Mouse (Mus musculus) MEL (cell line): Measurements from ENCODE around the gene Col1a1. TPM values are rescaled to one million over a fixed set of nuclear protein-coding genes. Genes with fewer than 3 reads are reported as not detected.

Experiments used
- DNase-seq: peaks from one replicate; pipeline ENCODE4 v3.0.0; 2011; ENCODE audit warnings: low read depth, low spot score
- H3K27ac ChIP-seq: 2 replicates; pipeline ENCODE4 v1.5.1; 2012; ENCODE audit warnings: low read depth, mild to moderate bottlenecking, control low read depth, low read length, moderate library complexity; ENCODE audit not compliant: control insufficient read depth
- H3K27me3 ChIP-seq, 2 experiments: fragments of 150-350 bp in 1 of 2; sonication (generic) in 1 of 2; 2 replicates each; pipeline ENCODE4 v1.6.1; 2012; ENCODE audit warnings: low read length in 2 of 2, mild to moderate bottlenecking in 2 of 2, improper control_type of control experiment in 1 of 2, moderate library complexity in 1 of 2; ENCODE audit not compliant: insufficient read depth in 2 of 2, control insufficient read depth in 1 of 2
- H3K36me3 ChIP-seq, 2 experiments: 2 replicates each; pipeline ENCODE4 v1.6.1; 2012 to 2014; ENCODE audit warnings: low read length in 2 of 2, improper control_type of control experiment in 1 of 2, inconsistent platforms in 1 of 2, mild to moderate bottlenecking in 1 of 2; ENCODE audit not compliant: insufficient read depth in 2 of 2, control insufficient read depth in 1 of 2
- H3K4me1 ChIP-seq, 2 experiments: fragments of 150-350 bp in 1 of 2; sonication (generic) in 1 of 2; 2 replicates each; pipeline ENCODE4 v1.6.1; 2012; ENCODE audit warnings: low read length in 2 of 2, improper control_type of control experiment in 1 of 2, mild to moderate bottlenecking in 1 of 2; ENCODE audit not compliant: insufficient read depth in 2 of 2, control insufficient read depth in 1 of 2
- H3K4me3 ChIP-seq, 2 experiments: fragments of 150-350 bp in 1 of 2; sonication (generic) in 1 of 2; 2 replicates each; pipeline ENCODE4 v1.5.1; 2012; ENCODE audit warnings: low read depth in 2 of 2, low read length in 2 of 2, mild to moderate bottlenecking in 2 of 2, moderate library complexity in 2 of 2, control low read depth in 1 of 2, improper control_type of control experiment in 1 of 2; ENCODE audit not compliant: control insufficient read depth in 1 of 2, insufficient read depth in 1 of 2
- H3K79me2 ChIP-seq: 2 replicates; pipeline ENCODE4 v1.6.1; 2012; ENCODE audit warnings: mild to moderate bottlenecking, low read length, moderate library complexity; ENCODE audit not compliant: control insufficient read depth, poor library complexity, insufficient read depth
- H3K9ac ChIP-seq: 2 replicates; pipeline ENCODE4 v1.6.1; 2012; ENCODE audit warnings: low read depth, mild to moderate bottlenecking, control low read depth, low read length, moderate library complexity; ENCODE audit not compliant: control insufficient read depth, poor library complexity, severe bottlenecking
- H3K9me3 ChIP-seq: fragments of 150-350 bp; sonication (generic); replicated peaks from 2 replicates; pipeline ENCODE4 v1.6.1; 2012; ENCODE audit warnings: mild to moderate bottlenecking, low read length, improper control_type of control experiment, moderate library complexity; ENCODE audit not compliant: insufficient read depth
- CHD1 ChIP-seq: IDR thresholded peaks from 2 replicates; pipeline ENCODE4 v1.6.1; 2012; ENCODE audit warnings: low read depth, mild to moderate bottlenecking, inconsistent platforms, low read length, improper control_type of control experiment
- CHD2 ChIP-seq: IDR thresholded peaks from 2 replicates; pipeline ENCODE4 v1.6.1; 2011; ENCODE audit warnings: low read length, improper control_type of control experiment
- CTCF ChIP-seq, 3 experiments: IDR thresholded peaks in 2 of 3; conservative IDR thresholded peaks in 1 of 3; 2 replicates each; pipeline ENCODE4 v1.5.1; 2011 to 2012; ENCODE audit warnings: low read length in 3 of 3, low read depth in 2 of 3, mild to moderate bottlenecking in 2 of 3, improper control_type of control experiment in 1 of 3, inconsistent platforms in 1 of 3, mixed read lengths in 1 of 3, moderate library complexity in 1 of 3; ENCODE audit not compliant: control insufficient read depth in 1 of 3, insufficient read depth in 1 of 3, poor library complexity in 1 of 3, severe bottlenecking in 1 of 3
- E2F4 ChIP-seq: IDR thresholded peaks from 2 replicates; pipeline ENCODE4 v1.6.1; 2011; ENCODE audit warnings: low read depth, low read length, improper control_type of control experiment, borderline replicate concordance
- ELF1 ChIP-seq: IDR thresholded peaks from 2 replicates; pipeline ENCODE4 v1.6.1; 2014; ENCODE audit warnings: low read depth, mild to moderate bottlenecking, inconsistent platforms, low read length, improper control_type of control experiment, moderate library complexity
- EP300 ChIP-seq, 2 experiments: IDR thresholded peaks; 2 replicates each; pipeline ENCODE4 v1.6.1; 2011; ENCODE audit warnings: improper control_type of control experiment in 2 of 2, low read length in 2 of 2, low read depth in 1 of 2, mild to moderate bottlenecking in 1 of 2
- ETS1 ChIP-seq: IDR thresholded peaks from 2 replicates; pipeline ENCODE4 v1.6.1; 2012; ENCODE audit warnings: low read depth, mild to moderate bottlenecking, inconsistent platforms, low read length, improper control_type of control experiment, moderate library complexity
- GATA1 ChIP-seq: IDR thresholded peaks from 2 replicates; pipeline ENCODE4 v1.6.1; 2011; ENCODE audit warnings: low read depth, low read length, improper control_type of control experiment
- HCFC1 ChIP-seq: IDR thresholded peaks from 2 replicates; pipeline ENCODE4 v1.6.1; 2012; ENCODE audit warnings: low read depth, mild to moderate bottlenecking, inconsistent platforms, low read length, improper control_type of control experiment, moderate library complexity
- KAT2A ChIP-seq: conservative IDR thresholded peaks from 2 replicates; pipeline ENCODE4 v1.6.1; 2012; ENCODE audit warnings: low read depth, low read length, improper control_type of control experiment, inconsistent platforms
- MAFK ChIP-seq: IDR thresholded peaks from 2 replicates; pipeline ENCODE4 v1.6.1; 2011; ENCODE audit warnings: low read depth, mild to moderate bottlenecking, low read length, improper control_type of control experiment, borderline replicate concordance
- MAX ChIP-seq: IDR thresholded peaks from 2 replicates; pipeline ENCODE4 v1.6.1; 2011; ENCODE audit warnings: low read length, improper control_type of control experiment
- MAZ ChIP-seq: IDR thresholded peaks from 2 replicates; pipeline ENCODE4 v1.6.1; 2012; ENCODE audit warnings: low read depth, mild to moderate bottlenecking, inconsistent platforms, low read length, improper control_type of control experiment
- MEF2A ChIP-seq: IDR thresholded peaks from 2 replicates; pipeline ENCODE4 v1.6.1; 2014; ENCODE audit warnings: low read depth, mild to moderate bottlenecking, inconsistent platforms, low read length, improper control_type of control experiment; ENCODE audit not compliant: poor library complexity, insufficient replicate concordance, severe bottlenecking; ENCODE audit errors: extremely low read depth
- MXI1 ChIP-seq: IDR thresholded peaks from 2 replicates; pipeline ENCODE4 v1.6.1; 2011; ENCODE audit warnings: mild to moderate bottlenecking, low read depth, low read length, improper control_type of control experiment
- MYB ChIP-seq: IDR thresholded peaks from 2 replicates; pipeline ENCODE4 v1.6.1; 2011; ENCODE audit warnings: mild to moderate bottlenecking, low read depth, low read length, improper control_type of control experiment
- MYC ChIP-seq: IDR thresholded peaks from 2 replicates; pipeline ENCODE4 v1.6.1; 2011; ENCODE audit warnings: low read depth, mild to moderate bottlenecking, low read length, improper control_type of control experiment, moderate library complexity
- NRF1 ChIP-seq: IDR thresholded peaks from 2 replicates; pipeline ENCODE4 v1.6.1; 2014; ENCODE audit warnings: low read depth, mild to moderate bottlenecking, inconsistent platforms, low read length, improper control_type of control experiment, moderate library complexity; ENCODE audit not compliant: poor library complexity, insufficient read depth, severe bottlenecking
- POLR2A ChIP-seq, 2 experiments: IDR thresholded peaks; 2 replicates each; pipeline ENCODE4 v1.6.1; 2011 to 2012; ENCODE audit warnings: low read length in 2 of 2, mild to moderate bottlenecking in 2 of 2, control low read depth in 1 of 2, improper control_type of control experiment in 1 of 2, low read depth in 1 of 2, moderate library complexity in 1 of 2; ENCODE audit not compliant: control insufficient read depth in 1 of 2, insufficient read depth in 1 of 2, poor library complexity in 1 of 2
- RCOR1 ChIP-seq: IDR thresholded peaks from 2 replicates; pipeline ENCODE4 v1.6.1; 2012; ENCODE audit warnings: low read depth, mild to moderate bottlenecking, inconsistent platforms, low read length, improper control_type of control experiment
- SMC3 ChIP-seq: IDR thresholded peaks from 2 replicates; pipeline ENCODE4 v1.6.1; 2011; ENCODE audit warnings: low read depth, low read length, improper control_type of control experiment
- TAL1 ChIP-seq: IDR thresholded peaks from 2 replicates; pipeline ENCODE4 v1.6.1; 2012; ENCODE audit warnings: mild to moderate bottlenecking, inconsistent platforms, low read length, moderate library complexity, mixed read lengths
- TBP ChIP-seq: IDR thresholded peaks from 2 replicates; pipeline ENCODE4 v1.8.0; 2011; ENCODE audit warnings: low read depth, low read length, improper control_type of control experiment
- TCF12 ChIP-seq: IDR thresholded peaks from 2 replicates; pipeline ENCODE4 v1.6.1; 2014; ENCODE audit warnings: low read depth, mild to moderate bottlenecking, inconsistent platforms, low read length, improper control_type of control experiment, moderate library complexity
- UBTF ChIP-seq: IDR thresholded peaks from 2 replicates; pipeline ENCODE4 v1.6.1; 2012; ENCODE audit warnings: low read depth, mild to moderate bottlenecking, inconsistent platforms, low read length, improper control_type of control experiment, moderate library complexity, borderline replicate concordance; ENCODE audit not compliant: insufficient read depth
- ZC3H11A ChIP-seq: IDR thresholded peaks from 2 replicates; pipeline ENCODE4 v1.6.1; 2012; ENCODE audit warnings: low read depth, mild to moderate bottlenecking, inconsistent platforms, low read length, improper control_type of control experiment
- ZMIZ1 ChIP-seq: IDR thresholded peaks from 2 replicates; pipeline ENCODE4 v1.6.1; 2012; ENCODE audit warnings: low read depth, mild to moderate bottlenecking, inconsistent platforms, low read length, improper control_type of control experiment, moderate library complexity
- polyA plus RNA-seq, 2 experiments: library from polyadenylated mRNA; stranded (reverse) in 1 of 2; unstranded in 1 of 2; fragments of >175 nt in 1 of 2; fragments of >200 nt in 1 of 2; gene quantifications; 2 replicates each; pipeline versions ENCODE4 v1.2.1 to v1.2.4; 2012; ENCODE audit warnings: low replicate concordance in 2 of 2, low read depth in 1 of 2; ENCODE audit not compliant: insufficient read length in 2 of 2, insufficient read depth in 1 of 2, missing spikeins in 1 of 2
- total RNA-seq: library from RNA; depleted of rRNA; stranded (reverse); fragments of 300-350 nt; gene quantifications from 2 replicates; pipeline ENCODE4 v1.2.3, GENCODE M21; 2012

Col1a1 gene
- total and polyA plus RNA-seq, 3 experiments: 0.12 to 0.61 TPM; not detected in 1

DNA sequence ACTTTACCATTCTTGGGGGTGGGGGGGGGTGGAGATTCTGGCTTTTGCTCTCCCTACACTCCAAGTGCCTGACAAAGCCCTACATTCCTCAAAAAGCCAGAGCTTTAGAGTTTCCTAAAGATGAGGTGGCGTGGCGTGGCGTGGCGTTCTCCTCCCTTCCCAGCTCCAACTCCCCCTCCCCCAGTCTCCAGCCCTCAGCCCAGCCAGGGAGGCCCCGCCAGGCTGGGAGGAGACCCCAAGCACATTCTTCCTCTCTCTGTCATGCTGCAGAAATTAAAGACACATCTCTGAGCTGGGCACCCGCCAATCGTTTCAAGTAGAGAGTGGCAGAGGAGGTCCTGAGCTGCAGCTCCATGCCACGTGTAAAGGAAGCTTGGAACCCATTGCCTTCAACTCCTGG lies 2.4 kb upstream of the Col1a1 start:
- Histone ChIP-seq H3K36me3 (no peaks in the 10 kb centered on the region), H3K79me2 (no peaks in the 10 kb centered on the region), H3K27me3 (peaks cover 11 to 15% of the 10 kb centered on the region in 2 experiments), H3K4me1 (peaks cover 0 to 5% of the 10 kb centered on the region in 2 experiments; a peak in 3 of 4 replicates), H3K27ac (no peak overlapping the region), H3K4me3 (no peak overlapping the region), H3K9me3 (no peaks in the 10 kb centered on the region), H3K9ac (no peak overlapping the region)
- no peak for TF ChIP-seq ETS1
- TF ChIP-seq MAFK: no peak
- no peak for TF ChIP-seq ZMIZ1
- no peak for TF ChIP-seq HCFC1
- no peak for TF ChIP-seq TAL1
- no peak for TF ChIP-seq SMC3
- TF ChIP-seq TCF12: no peak
- TF ChIP-seq MEF2A: no peak
- TF ChIP-seq MAX: no peak
- TF ChIP-seq RCOR1: no peak
- no peak for TF ChIP-seq CHD1
- TF ChIP-seq TBP: no peak
- TF ChIP-seq MAZ: no peak
- no peak for DNase-seq

DNA sequence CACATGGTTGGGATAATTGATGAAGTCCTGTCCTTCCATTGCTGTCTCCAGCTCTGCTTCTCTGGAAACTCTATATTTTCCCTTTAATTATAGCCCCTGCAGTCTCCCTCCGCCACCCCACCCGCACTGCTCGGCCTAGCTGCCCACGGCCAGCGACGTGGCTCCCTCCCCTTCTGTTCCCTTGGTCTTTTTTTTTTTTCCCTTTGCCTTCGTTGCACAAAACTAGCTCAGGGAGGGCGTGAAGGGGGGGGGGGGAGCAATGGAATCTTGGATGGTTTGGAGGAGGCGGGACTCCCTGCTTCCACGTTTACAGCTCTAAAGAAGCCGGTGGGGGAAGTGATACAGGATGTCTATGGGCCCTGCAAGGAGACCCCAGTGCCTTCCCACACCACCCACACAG lies 1.5 kb upstream of the Col1a1 start:
- no peak overlapping the region for H3K4me3 ChIP-seq
- H3K9me3 ChIP-seq: no peaks in the 10 kb centered on the region
- H3K27me3 ChIP-seq: peaks cover 11 to 15% of the 10 kb centered on the region in 2 experiments
- DNase-seq: no peak
- TF ChIP-seq EP300 (IDR thresholded peaks at IDR 0.05; ENCODE audit: low read depth in 1 of 2, low read length in 2 of 2) (no peak), ZC3H11A (no peak), CHD2 (no peak), E2F4 (no peak), POLR2A (IDR thresholded peaks at IDR 0.05; ENCODE audit: control insufficient read depth in 1 of 2, insufficient read depth in 1 of 2, low read depth in 1 of 2, low read length in 2 of 2, poor library complexity in 1 of 2) (no peak), MEF2A (no peak), MAZ (no peak), MYB (no peak), CTCF (IDR thresholded peaks at IDR 0.05 in 2 of 3, conservative IDR thresholded peaks at IDR 0.05 in 1 of 3; ENCODE audit: control insufficient read depth in 1 of 3, insufficient read depth in 1 of 3, low read depth in 2 of 3, low read length in 3 of 3, poor library complexity in 1 of 3, severe bottlenecking in 1 of 3) (no peak), TAL1 (no peak), ELF1 (no peak), UBTF (no peak), MXI1 (no peak), MYC (no peak), NRF1 (no peak), KAT2A (no peak), MAFK (no peak), SMC3 (no peak), GATA1 (no peak)
- peaks cover 0 to 5% of the 10 kb centered on the region in 2 experiments; a peak in 3 of 4 replicates for H3K4me1 ChIP-seq
- no peaks in the 10 kb centered on the region for H3K79me2 ChIP-seq
- H3K9ac ChIP-seq: no peak overlapping the region
- no peak overlapping the region for H3K27ac ChIP-seq
- H3K36me3 ChIP-seq: no peaks in the 10 kb centered on the region
